ENCODE assay signal across 8 mouse cellular contexts in genomic region chr3:94442951-94443596, GRCm38 (mm10). TPM values are rescaled to one million over a fixed set of nuclear protein-coding genes. Genes with fewer than 3 reads are reported as not detected.
A peak's percentile ranks its signal among the peaks of the same experiment; 100 is the strongest.
DNase-seq lines count a peak whose midpoint lies in the region; ATAC-seq lines count a peak whose summit lies in the region.

TSS of gene Mrpl9 (plus strand) at chr3:94443318.

- H3K27ac ChIP-seq in brown adipose tissue, adult 24 weeks (replicated peaks; ENCODE audit: low read depth, low read length), result peak within 1 kb of the TSS; percentile 58
- peak within 1 kb of the TSS; percentile 76 to 77 for H3K27ac ChIP-seq in heart, embryonic 14.5 days (replicated peaks in 1 of 2; ENCODE audit: control insufficient read depth in 1 of 2, insufficient read depth in 1 of 2, low read depth in 2 of 2, low read length in 2 of 2)
- H3K27ac ChIP-seq in liver, embryonic 13.5 days, result peak within 1 kb of the TSS; percentile 69
- H3K27ac ChIP-seq in stomach, embryonic 16.5 days (ENCODE audit: low read length), result peak within 1 kb of the TSS; percentile 63

- no peaks in the 10 kb centered on the region for H3K4me1 ChIP-seq in brown adipose tissue, adult 24 weeks (ENCODE audit: control insufficient read depth, insufficient read depth, insufficient read length, low read length)
- H3K4me1 ChIP-seq in heart, embryonic 14.5 days (ENCODE audit: control insufficient read depth in 2 of 2, insufficient read depth in 2 of 2, low read length in 2 of 2), result peaks cover 0 to 4% of the 10 kb centered on the region in 2 experiments; a peak in 1 of 4 replicates
- peaks cover 13% of the 10 kb centered on the region for H3K4me1 ChIP-seq in liver, embryonic 13.5 days (replicated peaks)
- no peaks in the 10 kb centered on the region for H3K4me1 ChIP-seq in stomach, embryonic 16.5 days (ENCODE audit: control insufficient read depth, insufficient read depth, low read length)

- under 1% methylated on average over 39 of the region's 39 CpGs for WGBS in heart, embryonic 14.5 days
- under 1% methylated on average over 39 of the region's 39 CpGs for WGBS in liver, embryonic 13.5 days (ENCODE audit: insufficient replicate concordance)
- WGBS in stomach, embryonic 16.5 days, result under 1% methylated on average over 39 of the region's 39 CpGs

- no peaks in the 10 kb centered on the region for H3K9me3 ChIP-seq in heart, embryonic 14.5 days (ENCODE audit: control insufficient read depth, low read length)
- H3K9me3 ChIP-seq in liver, embryonic 13.5 days (replicated peaks), result no peaks in the 10 kb centered on the region
- no peaks in the 10 kb centered on the region for H3K9me3 ChIP-seq in stomach, embryonic 16.5 days (replicated peaks; ENCODE audit: control insufficient read depth, low read length)

- H3K9ac ChIP-seq in heart, embryonic 14.5 days (ENCODE audit: low read length), result peak within 1 kb of the TSS; percentile 96
- peak within 1 kb of the TSS; percentile 94 for H3K9ac ChIP-seq in liver, embryonic 13.5 days
- H3K9ac ChIP-seq in stomach, embryonic 16.5 days (ENCODE audit: low read length), result peak within 1 kb of the TSS; percentile 95

- DNase-seq in CD4-positive, CD25-positive, alpha-beta regulatory T cell, adult 2 months (ENCODE audit: low read depth, low spot score), result peak; percentile 97
- peak; percentile 64 for DNase-seq in fibroblast of lung, adult 2 months (ENCODE audit: low read depth)
- DNase-seq in kidney, postnatal 14 days, result peak; percentile 96
- peak; percentile 92 for DNase-seq in liver, embryonic 13.5 days
- peak; percentile 97 for DNase-seq in neural tube, embryonic 10.5 days (ENCODE audit: extremely low spot score, low spot score)

- ATAC-seq in heart, embryonic 14.5 days (ENCODE audit: insufficient number of reproducible peaks, insufficient read depth, low FRiP score, low read depth), result peak; percentile 95
- peak; percentile 98 for ATAC-seq in liver, embryonic 13.5 days (ENCODE audit: low read depth)
- ATAC-seq in stomach, embryonic 16.5 days (ENCODE audit: insufficient read depth, low FRiP score), result peak; percentile 97

- peaks cover 36% of the 10 kb centered on the region for H3K36me3 ChIP-seq in heart, embryonic 14.5 days (ENCODE audit: control insufficient read depth, insufficient read depth, low read length)
- peaks cover 37% of the 10 kb centered on the region for H3K36me3 ChIP-seq in liver, embryonic 13.5 days
- peaks cover 14% of the 10 kb centered on the region for H3K36me3 ChIP-seq in stomach, embryonic 16.5 days (ENCODE audit: control insufficient read depth, insufficient read depth, low read length)

- H3K4me3 ChIP-seq in brown adipose tissue, adult 24 weeks (ENCODE audit: insufficient read depth, low read depth, low read length), result peak within 1 kb of the TSS; percentile 91
- H3K4me3 ChIP-seq in heart, embryonic 14.5 days (ENCODE audit: control insufficient read depth in 1 of 2, insufficient read depth in 1 of 2, low read depth in 1 of 2, low read length in 2 of 2), result peak within 1 kb of the TSS; percentile 94 to 95
- H3K4me3 ChIP-seq in liver, embryonic 13.5 days (replicated peaks), result peak within 1 kb of the TSS; percentile 80
- peak within 1 kb of the TSS; percentile 91 for H3K4me3 ChIP-seq in stomach, embryonic 16.5 days (replicated peaks; ENCODE audit: low read length)

- H3K4me2 ChIP-seq in heart, embryonic 14.5 days (ENCODE audit: low read length), result peak within 1 kb of the TSS; percentile 73
- H3K4me2 ChIP-seq in liver, embryonic 13.5 days, result peak within 1 kb of the TSS; percentile 88
- H3K4me2 ChIP-seq in stomach, embryonic 16.5 days (ENCODE audit: low read depth, low read length), result peak within 1 kb of the TSS; percentile 65

- H3K27me3 ChIP-seq in heart, embryonic 14.5 days (ENCODE audit: control insufficient read depth, insufficient read depth, low read length), result peaks cover 11% of the 10 kb centered on the region
- H3K27me3 ChIP-seq in liver, embryonic 13.5 days, result peaks cover 11% of the 10 kb centered on the region
- H3K27me3 ChIP-seq in stomach, embryonic 16.5 days (ENCODE audit: control insufficient read depth, insufficient read depth, low read length), result no peaks in the 10 kb centered on the region; the same call in 1 of the 2 replicates

RNA-seq across cellular contexts. Expression of gene Mrpl9, which starts in this region (rescaled TPM):
- 86.4 and 105 TPM in 2 replicates for polyA plus RNA-seq in brown adipose tissue, adult 24 weeks (2012; ENCODE audit: insufficient read depth, insufficient read length, missing spikeins)
- polyA plus RNA-seq in heart, embryonic 14.5 days (2014; fragmentation: Nextera tagmentation; extraction: Ambion mirVana), result 64.5 and 64.8 TPM in 2 replicates
- polyA plus RNA-seq in liver, embryonic 13.5 days (2015; fragmentation: Nextera tagmentation; extraction: Ambion mirVana), result 47.5 and 52.5 TPM in 2 replicates
- polyA plus RNA-seq in stomach, embryonic 16.5 days (2015; fragmentation: Nextera tagmentation; extraction: Ambion mirVana), result 67.8 and 71.8 TPM in 2 replicates

Comparison
In these comparisons a context has a peak if more than half of its experiments do, and no peak if none do; other contexts are left out.
1. Peak in every context shown above with its lines: DNase-seq, ATAC-seq, H3K4me3 ChIP-seq and H3K27ac ChIP-seq.